Mouse (Mus musculus) hindbrain, embryonic 16.5 days (tissue): Measurements from ENCODE around the gene Ush1g. TPM values are rescaled to one million over a fixed set of nuclear protein-coding genes. Genes with fewer than 3 reads are reported as not detected.

Experiments used
- ATAC-seq: fragments of 200-750 bp; cut with Nextera tagmentation; 2 replicates; pipeline ENCODE4 v1.8.0; 2017; ENCODE audit warnings: moderate TSS enrichment, moderate library complexity
- H3K27ac ChIP-seq: fragments of 300-500 bp; sonication (generic); 2 replicates; pipeline ENCODE4 v1.5.1; 2014; ENCODE audit warnings: low read depth, mild to moderate bottlenecking, control low read depth, low read length, moderate library complexity
- H3K27me3 ChIP-seq: fragments of 300-500 bp; sonication (generic); replicated peaks from 2 replicates; pipeline ENCODE4 v1.6.1; 2014; ENCODE audit warnings: low read length; ENCODE audit not compliant: control insufficient read depth, insufficient read depth
- H3K36me3 ChIP-seq: fragments of 300-500 bp; sonication (generic); 2 replicates; pipeline ENCODE4 v1.6.1; 2014; ENCODE audit warnings: mild to moderate bottlenecking, low read length, moderate library complexity, mixed read lengths; ENCODE audit not compliant: control insufficient read depth, insufficient read depth
- H3K4me1 ChIP-seq: fragments of 300-500 bp; sonication (generic); 2 replicates; pipeline ENCODE4 v1.6.1; 2014; ENCODE audit warnings: low read depth, low read length; ENCODE audit not compliant: control insufficient read depth, insufficient read depth
- H3K4me2 ChIP-seq: fragments of 300-500 bp; sonication (generic); 2 replicates; pipeline ENCODE4 v1.6.1; 2014; ENCODE audit warnings: mild to moderate bottlenecking, low read length, control low read depth, moderate library complexity
- H3K4me3 ChIP-seq: fragments of 300-500 bp; sonication (generic); 2 replicates; pipeline ENCODE4 v1.5.1; 2014; ENCODE audit warnings: mild to moderate bottlenecking, low read length, control low read depth, moderate library complexity
- H3K9ac ChIP-seq: fragments of 300-500 bp; sonication (generic); 2 replicates; pipeline ENCODE4 v1.6.1; 2014; ENCODE audit warnings: low read depth, mild to moderate bottlenecking, control low read depth, low read length, moderate library complexity
- H3K9me3 ChIP-seq: fragments of 300-500 bp; sonication (generic); 2 replicates; pipeline ENCODE4 v1.6.1; 2014; ENCODE audit warnings: mild to moderate bottlenecking, low read length, moderate library complexity; ENCODE audit not compliant: control insufficient read depth
- WGBS: fragments of 180-500 bp; shearing (Covaris S2); extraction: QIAGEN DNeasy Blood & Tissue Kit; methylation state at CpG from one replicate; pipeline ENCODE4 v1.1.7; 2014; 5-methylcytosine and 5-hydroxymethylcytosine counted together
- polyA plus RNA-seq: library from polyadenylated mRNA; unstranded; fragments of >200 nt; fragmentation: Nextera tagmentation; extraction: Ambion mirVana; gene quantifications from 2 replicates; pipeline ENCODE4 v1.2.1, GENCODE M21; 2015

Gene Ush1g
- polyA plus RNA-seq, 1 experiment from 2014 or later = 0.16 TPM

GRCm38 (mm10) chr11:115298160-115298559 lies 23.7 kb downstream of the Ush1g start:
- Histone ChIP-seq H3K4me2 (no peak overlapping the region; the same call in 1 of the 2 replicates), H3K9me3 (no peaks in the 10 kb centered on the region), H3K27me3 (no peaks in the 10 kb centered on the region), H3K4me3 (no peak overlapping the region), H3K27ac (no peak overlapping the region), H3K9ac (no peak overlapping the region), H3K4me1 (peaks cover 4% of the 10 kb centered on the region; the same call in 1 of the 2 replicates), H3K36me3 (no peaks in the 10 kb centered on the region)
- WGBS = 65% methylated on average over 8 of the region's 8 CpGs
- ATAC-seq = no peak

- Histone ChIP-seq H3K27ac (peak within 1 kb of the TSS; percentile 70), H3K9ac (peak within 1 kb of the TSS; percentile 74), H3K4me2 (peak within 1 kb of the TSS; percentile 88), H3K27me3 (no peaks in the 10 kb centered on the region), H3K36me3 (no peaks in the 10 kb centered on the region), H3K4me1 (peaks cover 4% of the 10 kb centered on the region; the same call in 1 of the 2 replicates), H3K4me3 (peak within 1 kb of the TSS; percentile 65), H3K9me3 (no peaks in the 10 kb centered on the region)
- WGBS = under 1% methylated on average over 44 of the region's 44 CpGs
- peak; percentile 88 for ATAC-seq
Observed at GRCm38 (mm10) chr11:115297214-115297826, 24.5 kb downstream of the Ush1g start, which contains the start of gene Fads6. TSS of gene Fads6 (minus strand) at chr11:115297663.

- WGBS = 53% methylated on average over 21 of the region's 21 CpGs
- H3K4me2 ChIP-seq = peak overlapping the region; percentile 88
- H3K27ac ChIP-seq = peak overlapping the region; percentile 70
- no peaks in the 10 kb centered on the region for H3K27me3 ChIP-seq
- H3K9ac ChIP-seq = peak overlapping the region; percentile 74
- H3K4me3 ChIP-seq = peak overlapping the region; percentile 65
- H3K4me1 ChIP-seq = peaks cover 4% of the 10 kb centered on the region; the same call in 1 of the 2 replicates
- ATAC-seq = peak; percentile 15; the same call in 1 of the 2 replicates
- no peaks in the 10 kb centered on the region for H3K36me3 ChIP-seq
- no peaks in the 10 kb centered on the region for H3K9me3 ChIP-seq
Observed at GRCm38 (mm10) chr11:115296471-115297210, 25.2 kb downstream of the Ush1g start.

- Histone ChIP-seq H3K27ac (no peak overlapping the region), H3K9me3 (no peaks in the 10 kb centered on the region), H3K4me2 (no peak overlapping the region), H3K36me3 (no peaks in the 10 kb centered on the region), H3K4me1 (peaks cover 4% of the 10 kb centered on the region; the same call in 1 of the 2 replicates), H3K27me3 (no peaks in the 10 kb centered on the region), H3K4me3 (no peak overlapping the region), H3K9ac (no peak overlapping the region)
- 90% methylated on average over 11 of the region's 11 CpGs for WGBS
- no peak for ATAC-seq
Observed at GRCm38 (mm10) chr11:115295939-115296338, 25.9 kb downstream of the Ush1g start.

GRCm38 (mm10) chr11:115292631-115293375 lies 29.0 kb downstream of the Ush1g start:
- Histone ChIP-seq H3K27me3 (no peaks in the 10 kb centered on the region), H3K4me2 (no peak overlapping the region), H3K36me3 (no peaks in the 10 kb centered on the region), H3K4me1 (peaks cover 4% of the 10 kb centered on the region; the same call in 1 of the 2 replicates), H3K4me3 (no peak overlapping the region), H3K27ac (no peak overlapping the region), H3K9me3 (no peaks in the 10 kb centered on the region), H3K9ac (no peak overlapping the region)
- WGBS = 69% methylated on average over 14 of the region's 14 CpGs
- no peak for ATAC-seq

GRCm38 (mm10) chr11:115291503-115291902 lies 30.3 kb downstream of the Ush1g start:
- H3K4me2 ChIP-seq = no peak overlapping the region
- H3K9ac ChIP-seq = no peak overlapping the region
- no peaks in the 10 kb centered on the region for H3K36me3 ChIP-seq
- no peak for ATAC-seq
- H3K27ac ChIP-seq = no peak overlapping the region
- no peak overlapping the region for H3K4me3 ChIP-seq
- no peaks in the 10 kb centered on the region for H3K9me3 ChIP-seq
- H3K4me1 ChIP-seq = no peaks in the 10 kb centered on the region; the same call in 1 of the 2 replicates
- H3K27me3 ChIP-seq = no peaks in the 10 kb centered on the region
- WGBS = 79% methylated on average over 10 of the region's 10 CpGs

GRCm38 (mm10) chr11:115290919-115291318 lies 30.9 kb downstream of the Ush1g start:
- Histone ChIP-seq H3K9ac (no peak overlapping the region), H3K27ac (no peak overlapping the region), H3K4me3 (no peak overlapping the region), H3K27me3 (no peaks in the 10 kb centered on the region), H3K36me3 (no peaks in the 10 kb centered on the region), H3K9me3 (no peaks in the 10 kb centered on the region), H3K4me1 (no peaks in the 10 kb centered on the region), H3K4me2 (no peak overlapping the region)
- no peak for ATAC-seq
- WGBS = 70% methylated on average over 6 of the region's 6 CpGs

- Histone ChIP-seq H3K27me3 (no peaks in the 10 kb centered on the region), H3K9ac (no peak overlapping the region), H3K27ac (no peak overlapping the region), H3K4me2 (no peak overlapping the region), H3K36me3 (no peaks in the 10 kb centered on the region), H3K4me3 (no peak overlapping the region), H3K9me3 (no peaks in the 10 kb centered on the region), H3K4me1 (no peaks in the 10 kb centered on the region)
- ATAC-seq = no peak
- WGBS = 91% methylated on average over 1 of the region's 1 CpGs
Observed at GRCm38 (mm10) chr11:115290314-115290713, 31.5 kb downstream of the Ush1g start.

- Histone ChIP-seq H3K4me1 (no peaks in the 10 kb centered on the region), H3K27ac (no peak overlapping the region), H3K4me2 (no peak overlapping the region), H3K36me3 (no peaks in the 10 kb centered on the region), H3K9ac (no peak overlapping the region), H3K27me3 (no peaks in the 10 kb centered on the region), H3K9me3 (no peaks in the 10 kb centered on the region), H3K4me3 (no peak overlapping the region)
- 81% methylated on average over 8 of the region's 8 CpGs for WGBS
- ATAC-seq = no peak
Observed at GRCm38 (mm10) chr11:115289885-115290284, 32.0 kb downstream of the Ush1g start.
